Mouse (Mus musculus): Measurements from ENCODE around the gene Oasl1.
"Not testable (repeated sequence)": the region's sequence is repeated elsewhere in the genome, so short reads cannot be mapped to it uniquely, and the experiment has no call there.

Gene Oasl1

DNA sequence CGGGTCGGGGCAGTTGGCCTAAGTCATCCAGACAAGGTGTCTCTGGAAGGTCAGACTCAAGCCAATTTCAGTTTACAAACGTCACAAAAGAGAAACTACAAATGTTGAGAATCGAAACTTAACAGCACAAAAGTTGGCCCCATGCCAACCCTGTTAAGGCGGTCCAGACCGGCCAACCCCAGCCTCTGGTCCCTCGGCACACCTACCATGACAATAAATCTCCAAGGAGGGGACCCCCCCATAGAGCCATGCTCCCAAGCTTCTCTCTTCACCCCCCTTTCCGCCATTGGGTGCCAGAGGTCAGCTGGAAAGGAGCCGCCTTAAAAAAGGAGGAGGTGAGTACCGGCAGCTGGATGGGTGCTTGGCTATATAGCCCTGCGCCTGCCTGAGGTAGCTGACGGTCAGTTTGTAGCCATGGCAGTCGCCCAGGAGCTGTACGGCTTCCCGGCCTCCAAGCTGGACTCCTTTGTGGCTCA is at the start of gene Oasl1:
Oasl1 (plus strand) TSS at position 243 of the 476 bp plus-strand sequence.
- peak; percentile 31 for DNase-seq (ENCODE audit: low spot score)

DNA sequence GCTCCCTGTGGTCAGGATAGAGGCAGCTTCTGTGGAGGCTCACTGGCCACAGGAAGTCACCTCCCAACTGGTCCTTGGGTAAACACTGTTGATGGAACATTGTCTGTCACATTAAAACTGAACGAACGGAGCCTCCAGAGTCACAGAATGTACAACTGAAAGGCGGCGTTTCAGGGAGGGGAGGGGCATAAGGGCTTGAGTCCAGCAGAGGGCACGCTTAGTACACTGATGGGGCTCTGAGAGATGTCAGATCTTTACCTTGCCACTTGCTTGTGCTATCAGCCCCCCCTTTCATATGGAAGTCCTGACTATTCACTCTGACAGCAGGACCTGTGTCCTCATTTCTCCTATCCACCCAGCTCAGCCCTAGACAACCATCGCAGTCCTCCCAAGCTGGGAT is 47.2 kb upstream of the Oasl1 start:
- DNase-seq (ENCODE audit: low spot score) = no peak

DNA sequence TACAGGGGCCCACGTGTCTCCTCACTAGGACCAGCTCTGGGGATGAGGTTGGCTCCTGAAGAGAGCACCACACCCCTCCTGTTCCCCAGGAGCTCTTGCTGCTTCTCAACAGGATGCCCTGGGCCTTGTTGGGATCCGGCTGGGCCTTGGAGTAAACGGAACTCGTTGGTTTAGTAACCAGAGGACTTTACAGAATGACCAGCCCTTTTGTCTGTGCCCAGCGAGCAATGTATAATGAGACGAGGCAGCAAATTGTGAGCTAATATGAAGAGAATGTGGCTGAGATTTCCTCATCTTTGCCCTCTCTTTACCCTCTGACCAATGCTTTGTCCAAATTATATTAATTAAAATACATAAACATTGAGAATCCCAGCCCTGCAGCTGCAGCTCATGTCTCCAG is 46.7 kb upstream of the Oasl1 start:
- DNase-seq (ENCODE audit: low spot score) = no peak

DNA sequence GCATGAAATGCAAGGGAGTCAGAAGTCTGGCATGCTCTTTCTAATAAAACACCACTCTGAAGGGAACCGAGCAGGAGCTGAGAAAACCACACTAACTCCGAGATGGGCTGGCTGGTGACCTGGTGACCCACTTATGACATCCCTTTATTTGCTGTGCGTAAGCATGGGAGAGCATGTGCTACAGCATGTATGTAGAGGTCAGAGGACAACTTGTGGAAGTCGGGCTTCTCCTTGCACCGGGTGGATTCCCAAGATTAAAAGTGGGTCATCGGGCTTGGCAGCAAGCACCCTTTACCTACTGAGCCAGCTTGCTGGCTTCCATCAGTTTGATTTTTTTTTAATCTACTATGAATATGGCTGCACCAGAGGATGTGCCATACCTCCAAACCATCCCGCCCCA is 45.6 kb upstream of the Oasl1 start:
- no peak for DNase-seq (ENCODE audit: low spot score)

DNA sequence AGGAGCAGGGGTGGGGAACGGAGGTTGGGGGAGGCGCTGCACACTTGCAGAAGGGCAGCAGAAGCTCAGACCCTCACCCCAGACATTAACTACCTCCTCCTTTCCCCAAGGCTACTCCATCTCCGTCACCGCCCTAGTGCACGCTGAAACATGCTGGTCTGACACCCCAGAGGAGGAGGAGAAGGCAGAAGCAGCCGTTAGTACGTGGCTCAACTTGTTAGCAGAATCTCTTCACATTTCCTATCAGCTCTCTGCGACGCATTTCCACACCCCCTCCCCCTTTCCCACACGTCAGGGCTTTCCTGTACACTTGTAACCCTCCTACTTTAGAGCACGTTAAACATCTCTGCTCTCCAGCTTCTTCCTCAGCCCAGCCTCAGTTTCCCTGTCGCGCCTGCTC is 43.6 kb upstream of the Oasl1 start:
- no peak for DNase-seq (ENCODE audit: low spot score)

DNA sequence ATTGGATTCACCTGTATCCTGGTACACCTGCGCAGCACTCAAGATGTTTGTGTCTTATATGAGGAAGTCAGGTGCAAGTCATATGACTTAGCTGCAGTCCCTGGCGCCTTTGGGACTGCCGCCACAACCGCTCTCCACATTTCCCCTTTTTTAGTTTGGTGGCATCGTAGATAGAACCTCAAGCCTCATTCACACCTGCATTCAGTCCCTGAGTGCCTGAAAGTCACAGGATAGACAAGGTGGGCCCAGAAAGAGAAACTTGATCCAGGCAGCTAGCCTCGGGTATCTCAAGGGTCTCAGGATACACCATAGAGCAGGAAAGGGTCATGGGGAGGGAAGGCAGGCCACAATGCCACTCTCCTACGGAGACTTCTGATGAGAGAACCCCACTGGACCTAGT is 40.7 kb upstream of the Oasl1 start:
- not testable (repeated sequence) for DNase-seq (ENCODE audit: low spot score)

DNA sequence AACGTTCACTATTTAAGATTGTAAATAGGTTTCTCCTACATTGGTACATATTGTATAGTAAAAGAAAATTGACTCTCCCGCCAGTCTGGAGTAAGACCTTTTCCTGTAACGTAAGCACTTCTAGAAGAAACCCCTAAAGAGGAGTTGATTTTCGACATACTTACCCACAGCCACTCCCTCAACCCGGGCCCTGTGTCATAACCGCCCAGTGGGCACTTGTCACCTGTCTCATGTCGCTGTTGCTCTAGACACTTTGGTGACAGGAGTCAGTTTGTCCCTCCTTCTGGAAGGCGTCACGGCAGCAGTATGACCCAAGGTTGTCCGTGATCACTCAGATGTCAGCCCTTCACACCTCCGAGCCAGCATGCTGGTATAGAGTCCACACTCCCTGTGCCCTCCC is 40.0 kb upstream of the Oasl1 start:
- DNase-seq (ENCODE audit: low spot score) = no peak

DNA sequence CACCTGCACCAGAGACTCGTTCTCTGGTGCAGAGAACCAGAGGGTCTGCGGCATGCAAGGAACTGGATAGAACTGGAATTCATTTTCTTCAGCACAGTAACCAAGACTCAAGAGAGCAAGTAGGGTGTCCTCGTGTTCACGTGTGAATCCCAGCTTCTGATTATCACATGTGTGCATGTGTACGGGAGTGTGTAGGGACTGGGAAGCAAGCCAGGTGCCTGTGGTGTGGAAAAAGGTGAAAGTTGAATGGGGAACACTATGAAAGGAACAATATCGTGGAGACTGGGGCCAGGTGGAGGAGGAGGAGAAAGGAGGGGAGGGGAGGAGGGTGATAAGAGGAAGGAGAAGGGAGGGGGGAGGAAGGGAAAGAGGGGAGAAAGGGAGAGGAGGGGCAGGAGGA is 36.2 kb upstream of the Oasl1 start:
- no peak for DNase-seq (ENCODE audit: low spot score)

DNA sequence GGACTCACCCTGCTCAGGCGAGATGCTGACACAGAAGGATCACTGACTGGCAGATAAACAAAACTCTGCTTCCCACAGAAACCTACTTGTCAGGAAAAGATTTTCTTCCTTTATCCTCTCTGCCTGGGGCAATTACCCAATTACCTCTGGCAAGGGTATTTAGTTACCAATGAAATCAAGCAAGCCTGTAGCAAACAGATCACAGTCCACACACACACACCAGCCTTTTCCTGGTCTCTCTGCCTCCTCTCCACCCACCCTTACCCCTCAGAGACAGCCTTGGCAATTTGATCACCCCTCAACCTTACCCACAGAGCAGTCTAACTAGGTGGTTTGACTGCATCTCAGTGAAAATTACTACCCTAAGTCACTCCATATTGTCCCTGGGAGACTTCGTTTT is 34.0 kb upstream of the Oasl1 start:
- no peak for DNase-seq (ENCODE audit: low spot score)

DNA sequence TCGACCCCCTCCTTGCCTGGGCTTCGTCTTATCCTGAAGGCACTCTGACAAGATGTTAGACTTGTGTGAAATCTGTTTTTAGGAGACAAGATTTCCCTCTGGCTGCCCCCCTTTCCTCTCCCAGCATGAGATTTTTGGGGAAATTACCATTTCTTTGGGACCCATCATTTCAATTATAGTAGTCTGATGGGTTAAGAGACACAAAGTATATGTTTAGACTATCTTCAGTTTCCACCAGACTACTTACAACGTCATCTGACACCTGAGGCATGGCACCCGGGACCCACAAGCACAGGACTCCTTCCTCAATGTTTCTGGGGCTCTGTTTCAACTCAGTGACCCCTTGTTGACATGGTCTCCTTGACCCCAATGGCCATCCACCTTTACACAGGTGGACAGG is 27.5 kb upstream of the Oasl1 start:
- no peak for DNase-seq (ENCODE audit: low spot score)

DNA sequence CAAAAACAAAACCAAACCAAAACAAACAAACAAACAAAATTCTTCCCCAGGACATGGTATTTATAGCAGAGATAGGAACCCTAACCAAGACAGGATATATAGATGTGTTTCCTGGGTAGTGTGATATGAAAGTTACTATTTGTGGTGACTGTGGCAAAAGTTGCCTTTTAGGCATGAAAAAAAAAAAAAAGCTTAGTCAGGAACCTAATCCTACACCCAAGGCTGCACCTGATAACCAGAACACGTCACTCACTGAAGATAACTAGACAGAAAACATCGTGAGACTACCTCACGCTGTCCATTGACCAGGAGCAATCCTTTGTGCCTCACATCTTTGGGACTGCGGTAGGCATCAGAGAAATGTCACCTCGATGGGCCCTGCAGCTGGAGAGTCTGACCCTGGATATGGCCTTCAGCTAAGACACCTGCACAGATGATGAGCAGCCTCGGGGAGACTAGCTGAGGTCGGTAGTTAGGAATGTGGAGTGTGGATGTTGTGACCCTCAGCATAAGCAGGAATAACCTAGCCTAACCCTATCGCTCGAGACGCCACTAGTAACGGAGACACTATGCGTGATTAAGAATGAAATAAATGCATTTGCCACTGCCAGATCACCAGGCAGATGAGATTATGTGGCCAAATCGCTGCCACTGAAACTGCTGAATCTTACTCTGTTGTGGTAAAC is 26.2 kb upstream of the Oasl1 start, which contains the start of gene Oasl2:
Oasl2 (plus strand) TSS at position 249 of the 686 bp plus-strand sequence.
- DNase-seq (ENCODE audit: low spot score) = no peak

DNA sequence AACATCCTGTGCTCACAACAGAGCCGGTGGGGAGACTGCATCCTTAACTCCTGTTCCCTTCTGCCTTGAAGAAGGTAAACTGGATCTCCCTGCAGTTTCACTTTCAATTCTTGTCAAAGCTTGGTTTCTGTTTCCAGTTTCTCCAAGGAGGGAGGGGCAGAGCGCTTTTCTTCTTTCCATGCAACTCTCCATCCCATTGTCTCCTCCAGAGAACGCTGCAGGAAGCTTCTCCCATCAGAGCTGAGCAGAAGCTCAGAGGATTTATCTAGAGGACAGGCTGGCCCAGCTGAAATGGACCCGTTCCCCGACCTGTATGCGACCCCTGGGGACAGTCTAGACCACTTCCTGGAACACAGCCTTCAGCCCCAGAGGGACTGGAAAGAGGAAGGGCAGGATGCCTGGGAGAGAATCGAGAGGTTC is 25.7 kb upstream of the Oasl1 start:
- DNase-seq (ENCODE audit: low spot score) = peak; percentile 31

DNA sequence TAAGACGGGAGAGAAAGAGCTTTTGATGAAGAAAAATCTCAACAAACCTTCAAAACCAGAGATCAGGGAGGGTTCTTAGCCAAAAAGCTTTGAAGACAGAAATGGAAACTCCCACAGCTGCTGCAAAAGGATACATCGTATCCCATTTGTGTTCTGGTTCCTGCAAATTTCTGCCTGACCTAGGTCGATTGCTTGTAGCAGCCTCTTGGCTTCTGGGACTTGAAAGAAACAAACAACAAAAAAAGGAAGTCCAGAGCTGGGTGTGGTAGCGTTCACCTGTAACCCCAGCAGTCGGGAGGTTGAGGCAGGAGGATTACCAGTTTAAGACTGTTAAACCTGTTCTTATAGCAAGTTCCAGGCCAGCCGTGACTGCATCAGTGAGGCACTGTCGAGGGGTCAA is 24.2 kb upstream of the Oasl1 start:
- peak; percentile 66 for DNase-seq (ENCODE audit: low spot score)

DNA sequence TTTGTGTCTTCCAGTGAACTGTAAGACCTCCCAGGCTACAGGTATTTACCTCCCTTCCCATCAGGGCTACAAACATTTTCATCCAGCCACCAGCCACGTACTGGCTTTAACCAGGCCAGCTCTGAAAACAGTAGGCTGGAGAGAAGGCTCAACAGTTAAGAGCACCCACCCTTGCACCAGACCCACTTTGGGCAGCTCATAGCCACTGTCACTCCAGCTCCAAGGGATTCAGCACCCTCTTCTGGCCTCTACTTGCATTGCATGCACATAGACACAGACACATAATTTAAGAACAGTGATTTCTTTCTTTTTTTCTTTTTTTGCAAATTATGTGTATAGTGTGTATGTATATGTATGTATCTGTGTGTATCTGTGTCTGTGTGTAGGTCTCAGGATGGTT is 20.6 kb upstream of the Oasl1 start:
- no peak for DNase-seq (ENCODE audit: low spot score)

DNA sequence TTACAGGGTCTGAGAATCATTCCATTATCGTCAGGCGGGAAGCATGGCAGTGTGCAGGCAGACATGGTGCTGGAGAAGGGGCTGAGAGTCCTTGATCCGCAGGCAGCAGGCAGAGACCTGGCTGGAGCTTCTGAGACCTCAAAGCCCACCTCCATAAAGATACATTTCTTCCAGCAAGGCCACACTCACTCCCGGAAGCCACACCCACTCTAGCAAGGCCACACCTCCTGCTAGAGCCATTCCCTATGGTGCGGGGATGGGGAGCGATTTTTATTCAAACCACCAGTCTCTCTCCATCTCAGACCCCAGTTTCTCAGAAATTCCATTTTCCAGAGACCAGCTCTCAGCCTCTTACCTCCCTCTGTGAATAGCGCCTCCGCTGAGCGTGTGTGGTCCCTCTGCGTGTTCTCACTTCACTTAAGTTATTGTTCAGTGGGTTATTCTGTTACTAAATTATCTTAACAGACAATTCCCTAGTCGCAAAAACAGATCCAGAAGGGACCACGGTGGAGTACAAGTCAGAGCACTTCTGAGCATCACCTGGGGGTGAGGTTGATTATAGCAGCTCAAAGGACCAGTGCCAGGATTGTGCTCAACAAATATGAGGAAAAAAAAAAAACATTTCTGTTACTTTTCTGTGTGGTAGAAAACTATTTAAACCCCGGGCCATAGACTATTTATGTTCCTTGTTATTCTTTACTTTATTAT is 14.3 kb upstream of the Oasl1 start:
- no peak for DNase-seq (ENCODE audit: low spot score)

DNA sequence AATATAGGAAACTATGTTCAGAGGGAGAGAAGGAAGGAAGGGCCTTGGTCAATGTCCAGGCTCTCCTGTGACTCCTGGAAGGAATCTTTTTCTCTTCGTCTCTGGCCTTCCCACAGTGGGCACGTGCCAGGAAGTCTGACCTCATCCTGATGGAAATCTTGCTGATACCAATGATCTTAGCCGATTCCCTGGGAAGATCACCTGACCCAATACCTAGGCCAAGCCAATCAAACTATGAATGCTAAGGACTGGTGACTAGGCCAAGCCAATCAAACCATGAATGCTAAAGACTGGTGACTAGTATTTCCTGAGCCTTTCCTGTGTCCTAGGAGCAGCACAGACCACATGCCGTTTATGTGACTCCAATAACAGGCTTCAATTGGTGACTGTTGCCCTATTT is 9.4 kb upstream of the Oasl1 start:
- DNase-seq (ENCODE audit: low spot score) = no peak

DNA sequence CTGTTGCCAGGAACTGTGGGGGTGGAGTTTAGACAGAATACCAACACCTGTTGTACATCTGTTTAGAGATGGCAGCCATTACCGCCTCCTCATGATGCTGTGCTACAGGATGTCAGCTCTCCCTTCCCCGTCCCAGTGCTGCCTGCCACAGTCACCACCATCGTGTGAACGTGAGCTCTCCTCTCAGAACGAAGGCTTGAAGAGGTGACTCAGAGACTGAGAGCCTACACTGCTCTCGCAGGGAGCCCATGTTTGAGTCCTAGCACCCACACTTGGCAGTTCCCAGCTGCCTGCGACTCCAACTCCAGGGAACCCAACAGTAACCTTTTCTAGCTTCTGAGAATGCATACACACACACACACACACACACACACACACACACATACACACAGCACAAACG is 8.2 kb upstream of the Oasl1 start:
- no peak for DNase-seq (ENCODE audit: low spot score)

DNA sequence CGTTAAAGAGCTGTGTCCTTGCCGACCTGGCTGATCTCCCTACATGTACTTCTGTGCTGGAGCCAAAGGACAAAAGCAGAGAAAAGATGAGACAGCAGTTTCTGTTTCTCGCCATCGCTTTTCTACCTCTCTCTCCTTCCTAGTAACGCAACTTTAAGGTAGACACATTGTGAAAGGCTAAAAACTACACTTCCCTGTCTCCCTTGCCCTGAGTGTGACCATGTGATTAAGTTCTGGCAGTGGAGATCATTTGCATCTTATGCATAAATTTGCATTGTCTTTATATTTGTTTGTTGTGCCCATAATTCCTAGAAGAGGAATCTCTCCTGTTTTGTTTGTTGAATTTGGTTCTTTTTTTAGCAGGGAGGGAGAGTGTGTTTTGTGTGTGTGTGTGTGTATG is 7.2 kb upstream of the Oasl1 start:
- DNase-seq (ENCODE audit: low spot score) = no peak

DNA sequence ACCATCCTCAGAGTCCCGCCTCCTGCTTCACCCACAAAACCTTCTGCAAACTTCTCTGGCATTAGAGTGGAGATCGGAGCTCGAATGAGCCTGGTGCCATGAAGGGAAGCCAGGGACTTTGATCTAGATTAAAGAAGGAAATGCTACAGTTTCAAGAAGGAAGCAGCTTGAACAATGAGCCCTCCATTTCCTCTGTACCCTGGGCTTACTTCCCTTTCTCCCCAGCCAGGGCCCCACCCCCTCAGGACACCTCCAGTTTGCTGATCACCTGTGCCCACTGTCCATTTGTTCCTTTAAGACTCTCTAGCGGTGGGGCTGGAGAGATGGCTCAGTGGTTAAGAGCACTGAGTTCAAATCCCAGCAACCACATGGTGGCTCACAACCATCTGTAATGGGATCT is 6.3 kb upstream of the Oasl1 start:
- no peak for DNase-seq (ENCODE audit: low spot score)

DNA sequence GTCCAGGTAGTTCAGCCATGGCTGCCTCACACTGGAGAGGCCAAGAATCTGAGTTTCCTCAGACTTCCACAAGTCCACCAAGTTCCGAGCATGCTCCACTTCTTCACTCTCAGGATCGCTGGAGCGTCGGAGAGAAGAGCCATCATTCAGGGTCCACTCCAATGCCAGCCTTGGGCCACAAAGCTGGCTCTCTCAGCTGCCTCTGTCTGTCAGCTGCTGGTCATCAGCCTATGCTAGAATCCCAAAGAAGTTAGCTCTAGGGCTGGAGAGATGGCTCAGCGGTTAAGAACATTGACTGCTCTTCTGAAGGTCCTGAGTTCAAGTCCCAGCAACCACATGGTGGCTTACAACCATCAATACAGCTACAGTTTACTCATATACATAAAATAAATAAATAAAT is 5.7 kb upstream of the Oasl1 start:
- DNase-seq (ENCODE audit: low spot score) = not testable (repeated sequence)

DNA sequence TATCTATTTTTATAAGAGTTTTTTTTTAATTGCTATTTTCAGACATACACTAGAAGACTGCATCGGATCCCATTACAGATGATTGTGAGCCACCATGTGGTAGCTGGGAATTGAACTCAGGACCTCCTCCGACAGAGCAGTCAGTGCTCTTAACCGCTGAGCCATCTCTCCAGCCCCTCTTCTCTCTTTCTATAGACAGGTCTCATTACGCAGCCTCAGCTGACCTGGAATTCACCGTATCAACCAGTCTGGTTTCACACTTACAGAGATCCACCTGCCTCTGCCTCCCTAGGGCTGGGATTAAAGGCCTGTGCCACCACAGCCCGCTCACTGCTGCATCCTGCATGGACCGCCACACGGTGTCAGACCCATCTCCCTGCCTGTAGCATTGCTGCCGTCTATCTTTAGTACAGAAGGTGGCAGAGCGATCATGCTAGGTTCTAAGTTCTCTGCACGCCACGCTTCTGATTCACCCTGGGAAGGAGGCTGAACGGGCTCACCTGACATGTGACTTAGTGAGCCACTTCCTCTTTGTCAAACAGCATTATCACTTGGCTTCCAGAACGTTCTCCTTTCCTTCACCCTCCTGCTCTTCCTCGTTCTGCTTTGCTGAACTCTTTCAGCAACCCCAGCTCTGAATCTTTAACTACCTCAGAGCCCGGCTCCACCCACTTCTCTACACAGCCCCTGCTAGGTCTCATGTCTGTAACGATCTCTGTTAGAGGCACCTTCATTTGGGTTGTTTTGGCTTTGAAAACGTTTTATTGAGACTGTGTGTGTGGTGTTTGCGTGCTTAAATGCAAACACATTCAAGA is 1.3 kb upstream of the Oasl1 start:
- no peak for DNase-seq (ENCODE audit: low spot score)

DNA sequence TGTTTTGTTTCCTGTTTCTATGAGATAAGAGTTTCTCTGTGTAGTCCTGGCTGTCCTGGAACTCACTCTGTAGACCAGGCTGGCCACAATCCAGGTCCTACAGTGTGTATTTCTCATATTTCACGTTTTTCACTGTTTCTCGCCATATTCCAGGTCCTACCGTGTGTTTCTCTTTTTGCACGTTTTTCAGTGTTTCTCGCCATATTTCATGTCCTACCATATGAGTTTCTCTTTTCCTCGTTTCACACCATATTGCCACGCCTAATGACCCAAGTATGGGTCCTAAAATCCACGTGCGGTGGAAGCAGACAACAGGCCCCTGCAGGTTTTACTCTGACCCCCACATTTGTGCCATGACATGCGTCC is 691 bp upstream of the Oasl1 start:
- DNase-seq (ENCODE audit: low spot score) = no peak

DNA sequence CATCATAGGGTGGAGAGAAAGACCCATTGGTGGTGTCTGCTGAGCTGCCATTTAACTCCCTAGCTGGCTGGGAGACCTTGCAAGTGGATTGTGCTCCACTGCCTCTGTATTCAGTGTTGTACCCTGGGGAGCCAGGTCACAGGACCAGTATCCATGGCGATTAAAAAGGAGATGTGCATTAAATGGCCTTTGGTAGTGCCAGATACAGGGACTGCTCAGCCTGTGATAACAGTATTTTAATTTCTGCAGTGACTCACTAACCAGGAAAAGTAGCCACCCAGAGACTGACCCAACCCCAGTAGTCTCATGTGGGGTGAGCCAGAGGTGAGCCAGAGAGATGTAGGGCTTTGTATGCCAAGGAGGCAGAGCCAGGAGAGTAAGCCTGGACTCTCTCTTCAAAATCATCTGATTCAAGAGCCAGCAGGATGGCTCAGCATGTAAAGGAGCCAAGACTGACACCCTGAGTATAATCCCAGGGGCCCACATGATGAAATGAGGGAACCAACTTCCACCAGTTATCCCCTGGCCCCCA is 3.2 kb downstream of the Oasl1 start:
- DNase-seq (ENCODE audit: low spot score) = no peak

All from testis, postnatal 14 days (tissue).